Mouse (Mus musculus) layer of hippocampus, adult 18-20 months (tissue): ENCODE data around the gene Ccdc93. TPM values are rescaled to one million over a fixed set of nuclear protein-coding genes. Genes with fewer than 3 reads are reported as not detected.

ENCODE experiments used
- DNase-seq, 2 experiments: peaks; one replicate each; pipeline ENCODE4 v3.0.0; 2022; ENCODE audit warnings: low spot score in 2 of 2
- long read RNA-seq: library from polyadenylated mRNA; stranded (forward); transcript quantifications from one replicate; pipeline ENCODE4 v2.0.0, GENCODE M21; 2021
- total RNA-seq, 2 experiments: library from RNA; stranded (reverse); gene quantifications; 2 replicates each; pipeline ENCODE4 v1.2.3; 2021

The Ccdc93 gene
- 10 to 100 TPM; 30.0 to 31.6 TPM for total RNA-seq
- long read RNA-seq, full-length matches to known transcripts = 10 of 19 reads
- long read RNA-seq, partial matches to known transcripts = 1 of 19 reads
- long read RNA-seq, other reads (novel, unspliced or antisense) = 8 of 19 reads

- DNase-seq = peak; percentile 97 to 98
Observed at GRCm38 (mm10) chr1:121430938-121431928, at the start of gene Ccdc93. Gene Ccdc93, plus strand, starts transcription at chr1:121431049.

- DNase-seq = no peak
Observed at GRCm38 (mm10) chr1:121381562-121381961, 49.3 kb upstream of the Ccdc93 start.

GRCm38 (mm10) chr1:121388312-121388711, 42.5 kb upstream of the Ccdc93 start:
- DNase-seq = peak in 1 of 2 experiments; percentile 49

DNA sequence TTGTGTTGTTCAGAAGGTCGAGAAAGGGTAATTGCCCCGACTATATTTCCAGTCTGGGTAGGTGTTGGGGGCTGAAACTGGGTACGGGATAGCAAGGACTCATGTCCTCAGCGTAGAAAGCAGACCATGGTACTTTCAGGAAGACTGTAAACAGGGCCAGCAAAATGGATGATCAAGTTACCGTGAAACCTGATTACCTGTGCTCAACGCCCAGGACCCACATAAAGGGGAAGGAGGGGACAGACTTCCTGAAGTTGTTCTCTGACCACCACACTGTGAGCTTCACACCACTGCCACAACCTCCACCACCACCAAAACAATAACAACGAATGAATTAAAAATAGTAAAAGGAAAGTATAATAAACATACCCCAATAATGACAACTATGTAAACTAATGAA, 42.1 kb upstream of the Ccdc93 start:
- DNase-seq = no peak

DNA sequence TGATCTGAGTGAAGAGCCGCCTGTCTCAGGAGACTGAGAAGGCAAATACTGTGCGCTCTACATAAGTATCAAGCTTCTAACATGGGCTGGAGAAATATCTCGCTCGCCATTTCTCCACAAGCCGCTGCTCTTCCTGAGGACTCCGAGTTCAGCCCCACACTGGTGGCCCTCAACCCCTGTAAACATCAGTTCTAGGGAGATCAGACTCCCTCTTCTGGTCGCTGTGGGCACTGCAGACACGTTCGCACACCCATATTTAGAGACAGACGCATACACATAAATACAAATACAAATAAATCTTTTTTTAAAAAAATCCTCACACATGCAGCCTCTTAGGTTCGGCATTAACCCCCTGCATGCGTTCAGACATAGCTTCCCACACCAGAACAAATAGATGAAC, 41.3 kb upstream of the Ccdc93 start:
- no peak for DNase-seq

- no peak for DNase-seq
Observed at GRCm38 (mm10) chr1:121390003-121390402, 40.8 kb upstream of the Ccdc93 start.

GRCm38 (mm10) chr1:121390421-121390820, 40.4 kb upstream of the Ccdc93 start:
- DNase-seq = no peak

DNA sequence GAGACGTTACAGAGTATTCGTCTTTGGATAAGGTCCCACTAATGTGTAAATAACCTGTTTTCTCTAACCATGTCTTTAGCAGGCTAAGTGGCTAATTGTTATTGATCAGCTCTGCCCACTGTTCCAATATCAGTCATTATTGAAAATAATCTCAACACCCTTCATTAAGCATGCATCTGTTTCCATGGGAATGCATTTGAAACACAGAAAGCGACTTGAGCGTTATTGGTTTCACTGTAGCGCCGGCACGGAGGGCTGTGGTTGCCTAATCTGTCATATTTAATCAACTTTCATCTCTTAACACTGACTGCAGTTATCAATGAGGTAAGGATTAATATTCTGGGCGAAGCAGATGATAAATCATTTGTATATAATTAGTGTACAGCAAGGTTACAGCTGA, 40.0 kb upstream of the Ccdc93 start:
- peak in 1 of 2 experiments; percentile 32 for DNase-seq

- no peak for DNase-seq
Observed at GRCm38 (mm10) chr1:121393117-121393516, 37.7 kb upstream of the Ccdc93 start.

GRCm38 (mm10) chr1:121394764-121395163, 36.1 kb upstream of the Ccdc93 start:
- DNase-seq = no peak

DNA sequence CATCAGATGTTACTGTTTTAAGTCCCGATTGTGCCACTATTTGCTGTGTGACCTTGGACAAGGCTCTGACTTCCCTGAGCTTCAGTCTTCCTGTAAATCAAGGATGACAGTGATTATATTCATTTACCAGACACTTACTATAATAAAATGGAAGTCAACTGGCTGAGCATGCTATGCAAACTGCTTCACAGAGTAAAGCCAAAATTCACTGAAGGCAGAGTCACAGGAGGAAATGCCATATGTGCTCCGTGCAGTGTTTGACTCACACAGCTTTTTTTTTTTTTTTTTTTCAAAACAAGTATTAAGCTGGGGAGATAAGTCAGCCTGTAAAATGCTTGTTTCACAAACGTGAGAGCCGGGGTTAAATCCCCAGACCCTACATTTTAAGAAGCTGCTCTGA, 34.3 kb upstream of the Ccdc93 start:
- DNase-seq = peak in 1 of 2 experiments; percentile 46

DNA sequence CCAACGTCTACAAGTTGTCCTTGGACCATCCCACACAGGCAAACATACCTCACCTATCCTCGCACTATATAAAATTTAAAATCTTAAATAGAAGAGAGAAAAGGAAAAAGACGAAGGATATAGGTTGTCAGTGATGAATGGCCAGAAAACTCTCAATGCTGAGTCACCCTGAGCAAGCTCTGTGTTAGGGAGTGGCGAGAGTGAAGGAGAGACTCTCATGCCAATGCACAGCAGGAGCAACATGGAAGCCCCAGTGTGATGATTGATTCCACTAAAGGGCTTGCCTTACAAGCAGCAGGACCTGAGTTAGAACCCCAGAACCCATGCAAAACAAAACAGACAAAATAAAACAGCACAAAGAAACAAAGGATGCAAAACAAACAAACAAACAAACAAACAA, 32.6 kb upstream of the Ccdc93 start:
- no peak for DNase-seq

- no peak for DNase-seq
Observed at GRCm38 (mm10) chr1:121398986-121399881, 31.6 kb upstream of the Ccdc93 start.

DNA sequence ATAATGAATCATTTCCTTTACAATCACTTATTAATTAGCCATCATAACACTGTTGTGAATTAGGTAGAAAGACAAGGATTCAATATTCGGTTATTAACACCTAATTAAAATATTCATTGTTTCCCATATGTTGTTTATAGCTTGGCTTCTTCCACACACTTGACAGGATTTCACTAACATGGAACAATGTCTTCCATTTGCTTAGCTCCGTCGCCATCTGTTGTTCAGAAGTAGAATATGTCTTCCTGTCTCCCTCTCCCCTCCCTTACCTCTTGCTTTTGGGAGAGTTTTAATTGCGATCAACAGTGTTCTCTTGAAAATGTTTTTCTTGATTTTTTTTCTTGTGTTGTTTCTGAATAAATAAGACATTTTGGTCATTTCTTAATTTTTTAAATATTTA, 30.6 kb upstream of the Ccdc93 start:
- DNase-seq = peak; percentile 38 to 73

- peak in 1 of 2 experiments; percentile 52 for DNase-seq
Observed at GRCm38 (mm10) chr1:121419084-121419483, 11.8 kb upstream of the Ccdc93 start.

DNA sequence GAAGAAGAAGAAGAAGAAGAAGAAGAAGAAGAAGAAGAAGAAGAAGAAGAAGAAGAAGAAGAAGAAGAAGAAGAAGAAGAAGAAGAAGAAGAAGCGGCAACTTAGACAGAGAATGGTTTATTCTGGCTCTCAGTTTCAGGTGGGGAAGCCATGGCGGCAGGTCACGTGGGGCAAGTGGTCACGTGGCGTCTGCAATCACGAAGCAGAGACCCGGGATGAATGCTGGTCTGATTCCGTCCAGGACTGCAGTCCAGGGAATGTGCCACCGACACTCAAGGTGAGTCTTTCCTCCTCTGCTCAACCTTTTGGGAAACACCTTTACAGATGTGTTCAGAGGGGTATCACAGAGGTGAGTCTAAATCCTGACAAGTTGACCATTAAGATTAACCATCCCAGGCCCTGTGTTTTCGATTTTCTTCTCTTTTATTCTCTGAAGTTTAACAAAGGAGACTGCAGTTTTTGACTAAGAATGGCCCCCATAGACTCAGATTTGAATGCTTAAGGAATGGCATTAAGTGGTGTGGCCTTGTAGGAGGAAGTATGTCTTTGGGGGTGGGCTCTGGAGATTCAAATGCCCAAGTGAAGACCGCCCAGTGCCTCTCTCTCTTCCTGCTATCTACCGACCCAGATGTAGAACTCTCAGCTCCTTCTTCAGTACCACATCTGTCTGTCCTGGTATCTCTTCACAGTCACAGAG, 11.1 kb upstream of the Ccdc93 start:
- no peak for DNase-seq

GRCm38 (mm10) chr1:121430183-121430937, 489 bp upstream of the Ccdc93 start:
- no peak for DNase-seq

DNA sequence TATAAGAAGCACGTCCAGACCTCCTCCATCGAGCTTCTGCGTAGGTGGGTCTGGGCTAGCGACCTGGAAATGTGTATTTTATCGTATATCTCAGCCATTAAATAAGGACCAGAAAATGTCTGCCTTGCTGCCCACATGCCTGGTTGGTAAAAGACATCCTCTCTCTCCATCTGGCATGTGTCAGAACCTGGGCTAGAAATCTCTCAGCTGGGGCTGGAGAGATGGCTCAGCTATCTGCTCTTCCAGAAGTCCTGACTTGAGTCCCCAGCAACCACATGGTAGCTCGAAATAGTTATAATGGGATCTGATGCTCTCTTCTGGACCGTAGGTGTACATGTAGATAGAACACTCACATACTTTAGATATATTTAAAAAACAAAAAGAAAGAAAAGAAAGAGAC, 5.1 kb downstream of the Ccdc93 start:
- DNase-seq = no peak

DNA sequence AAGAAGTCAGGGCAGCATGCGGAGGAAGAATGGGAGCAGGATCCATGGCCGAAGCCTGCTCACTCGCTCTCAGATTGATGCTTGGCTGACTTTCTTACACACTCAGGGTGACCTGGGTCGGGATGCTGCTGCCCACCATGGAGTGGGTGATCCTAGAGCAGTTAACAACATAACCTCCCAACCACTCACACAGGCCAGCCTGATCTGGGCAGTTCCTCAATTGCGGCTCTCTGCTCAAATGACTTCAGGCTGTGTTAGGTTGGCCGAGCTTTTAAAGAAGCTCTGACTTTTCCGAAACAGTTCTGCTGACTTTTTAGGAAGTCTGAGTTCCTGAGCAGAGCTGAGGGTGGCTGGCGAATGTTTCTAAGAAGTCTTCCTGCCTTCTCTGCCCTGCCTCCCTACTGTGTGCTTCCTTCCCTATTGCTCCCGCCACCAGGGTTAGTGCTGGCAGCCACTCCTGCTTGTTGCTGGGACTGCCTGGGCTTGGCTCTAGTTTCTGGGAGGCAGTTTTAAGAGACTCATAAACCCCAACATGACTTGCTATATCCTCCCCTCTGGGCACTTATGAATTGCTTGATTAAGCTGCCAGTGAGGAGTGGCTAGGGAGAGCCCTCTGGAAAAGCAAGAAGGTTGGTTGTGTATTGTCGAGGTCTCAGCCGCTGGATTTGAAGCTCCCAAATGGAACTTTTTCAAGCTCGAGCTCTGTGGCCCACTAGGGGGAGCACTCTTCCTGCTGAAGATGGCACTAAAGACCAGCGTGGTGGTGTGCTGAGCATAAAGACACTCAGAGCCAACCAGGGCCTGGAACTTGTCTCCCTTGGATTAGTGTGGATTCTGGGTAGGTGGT, 9.9 kb downstream of the Ccdc93 start:
- peak; percentile 60 to 88 for DNase-seq
